Mouse (Mus musculus): Measurements from ENCODE around the gene Faap100.
"Not testable (repeated sequence)": the region's sequence is repeated elsewhere in the genome, so short reads cannot be mapped to it uniquely, and the experiment has no call there.

Faap100 gene

GRCm38 (mm10) chr11:120378611-120379540 is at the start of gene Faap100:
Gene Faap100, minus strand, starts transcription at chr11:120378764.
- DNase-seq (ENCODE audit: low read depth): peak; percentile 93

- DNase-seq (ENCODE audit: low read depth): peak; percentile 65
Measured at GRCm38 (mm10) chr11:120426727-120427126, 48.2 kb upstream of the Faap100 start.

GRCm38 (mm10) chr11:120423569-120424295 is 45.2 kb upstream of the Faap100 start:
- peak; percentile 75 for DNase-seq (ENCODE audit: low read depth)

GRCm38 (mm10) chr11:120422651-120423568 is 44.3 kb upstream of the Faap100 start:
- no peak for DNase-seq (ENCODE audit: low read depth)

GRCm38 (mm10) chr11:120418592-120418991 is 40.0 kb upstream of the Faap100 start:
- DNase-seq (ENCODE audit: low read depth): no peak

- DNase-seq (ENCODE audit: low read depth): no peak
Measured at GRCm38 (mm10) chr11:120417852-120418251, 39.3 kb upstream of the Faap100 start.

- not testable (repeated sequence) for DNase-seq (ENCODE audit: low read depth)
Measured at GRCm38 (mm10) chr11:120413621-120414020, 35.1 kb upstream of the Faap100 start.

GRCm38 (mm10) chr11:120406445-120406844 is 27.9 kb upstream of the Faap100 start:
- DNase-seq (ENCODE audit: low read depth): no peak

- peak; percentile 70 for DNase-seq (ENCODE audit: low read depth)
Measured at GRCm38 (mm10) chr11:120405867-120406266, 27.3 kb upstream of the Faap100 start.

GRCm38 (mm10) chr11:120404814-120405213 is 26.2 kb upstream of the Faap100 start:
- peak; percentile 76 for DNase-seq (ENCODE audit: low read depth)

GRCm38 (mm10) chr11:120399319-120399718 is 20.8 kb upstream of the Faap100 start:
- DNase-seq (ENCODE audit: low read depth): no peak

- DNase-seq (ENCODE audit: low read depth): no peak
Measured at GRCm38 (mm10) chr11:120397602-120398001, 19.0 kb upstream of the Faap100 start.

GRCm38 (mm10) chr11:120395661-120396060 is 17.1 kb upstream of the Faap100 start:
- DNase-seq (ENCODE audit: low read depth): peak; percentile 16

- DNase-seq (ENCODE audit: low read depth): no peak
Measured at GRCm38 (mm10) chr11:120388580-120388979, 10.0 kb upstream of the Faap100 start.

- peak; percentile 37 for DNase-seq (ENCODE audit: low read depth)
Measured at GRCm38 (mm10) chr11:120387157-120387556, 8.6 kb upstream of the Faap100 start.

GRCm38 (mm10) chr11:120386632-120387031 is 8.1 kb upstream of the Faap100 start:
- no peak for DNase-seq (ENCODE audit: low read depth)

GRCm38 (mm10) chr11:120382509-120382908 is 3.9 kb upstream of the Faap100 start:
- DNase-seq (ENCODE audit: low read depth): no peak

GRCm38 (mm10) chr11:120381157-120381556 is 2.6 kb upstream of the Faap100 start:
- no peak for DNase-seq (ENCODE audit: low read depth)

- no peak for DNase-seq (ENCODE audit: low read depth)
Measured at GRCm38 (mm10) chr11:120380271-120380670, 1.7 kb upstream of the Faap100 start.

GRCm38 (mm10) chr11:120378031-120378610 is 443 bp downstream of the Faap100 start:
- peak; percentile 51 for DNase-seq (ENCODE audit: low read depth)

- DNase-seq (ENCODE audit: low read depth): no peak
Measured at GRCm38 (mm10) chr11:120377337-120377736, 1.2 kb downstream of the Faap100 start.
